Mouse (Mus musculus) stomach, postnatal 0 days (tissue): ENCODE measurements at regions not wholly inside any gene's neighbourhood (a gene's known extent, or its start where the extent isn't known, plus 50 kb on each side); places are given as distances from the start of the nearest gene placed in this dataset.

Experiments
- ATAC-seq: fragments of 200-750 bp; cut with Nextera tagmentation; 2 replicates; pipeline ENCODE4 v1.8.0; 2017; ENCODE audit not compliant: low FRiP score, low TSS enrichment
- DNase-seq: peaks from one replicate; pipeline ENCODE4 v3.0.0-alpha.2; 2016; ENCODE audit warnings: low spot score
- H3K27ac ChIP-seq: fragments of 300-500 bp; sonication (generic); replicated peaks from 2 replicates; pipeline ENCODE4 v1.5.1; 2014; ENCODE audit warnings: mild to moderate bottlenecking, control low read depth
- H3K27me3 ChIP-seq: fragments of 300-500 bp; sonication (generic); 2 replicates; pipeline ENCODE4 v1.6.1; 2014; ENCODE audit warnings: low read length; ENCODE audit not compliant: control insufficient read depth, insufficient read depth
- H3K36me3 ChIP-seq: fragments of 300-500 bp; sonication (generic); 2 replicates; pipeline ENCODE4 v1.6.1; 2014; ENCODE audit warnings: low read length, mixed read lengths; ENCODE audit not compliant: control insufficient read depth, insufficient read depth
- H3K4me1 ChIP-seq: fragments of 300-500 bp; sonication (generic); replicated peaks from 2 replicates; pipeline ENCODE4 v1.6.1; 2014; ENCODE audit warnings: antibody characterized with exemption; ENCODE audit not compliant: control insufficient read depth, insufficient read depth
- H3K4me2 ChIP-seq: fragments of 300-500 bp; sonication (generic); replicated peaks from 2 replicates; pipeline ENCODE4 v1.6.1; 2014; ENCODE audit warnings: low read depth, mild to moderate bottlenecking, control low read depth, moderate library complexity
- H3K4me3 ChIP-seq: fragments of 300-500 bp; sonication (generic); 2 replicates; pipeline ENCODE4 v1.5.1; 2014; ENCODE audit warnings: low read depth, low read length, control low read depth
- H3K9ac ChIP-seq: fragments of 300-500 bp; sonication (generic); 2 replicates; pipeline ENCODE4 v1.6.1; 2014; ENCODE audit warnings: mild to moderate bottlenecking, low read length, control low read depth, mixed read lengths
- H3K9me3 ChIP-seq: fragments of 300-500 bp; sonication (generic); 2 replicates; pipeline ENCODE4 v1.6.1; 2016; ENCODE audit warnings: low read length; ENCODE audit not compliant: control insufficient read depth
- CTCF ChIP-seq: IDR thresholded peaks from 2 replicates; pipeline ENCODE4 v1.5.1; 2016; ENCODE audit warnings: antibody characterized with exemption, low read depth, mild to moderate bottlenecking, moderate library complexity
- EP300 ChIP-seq: optimal IDR thresholded peaks from 2 replicates; pipeline ENCODE3; 2016; ENCODE audit warnings: antibody characterized with exemption
- WGBS: fragments of 180-500 bp; shearing (Covaris S2); extraction: QIAGEN DNeasy Blood & Tissue Kit; methylation state at CpG from one replicate; pipeline ENCODE4 v1.1.7; 2014; 5-methylcytosine and 5-hydroxymethylcytosine counted together

DNA sequence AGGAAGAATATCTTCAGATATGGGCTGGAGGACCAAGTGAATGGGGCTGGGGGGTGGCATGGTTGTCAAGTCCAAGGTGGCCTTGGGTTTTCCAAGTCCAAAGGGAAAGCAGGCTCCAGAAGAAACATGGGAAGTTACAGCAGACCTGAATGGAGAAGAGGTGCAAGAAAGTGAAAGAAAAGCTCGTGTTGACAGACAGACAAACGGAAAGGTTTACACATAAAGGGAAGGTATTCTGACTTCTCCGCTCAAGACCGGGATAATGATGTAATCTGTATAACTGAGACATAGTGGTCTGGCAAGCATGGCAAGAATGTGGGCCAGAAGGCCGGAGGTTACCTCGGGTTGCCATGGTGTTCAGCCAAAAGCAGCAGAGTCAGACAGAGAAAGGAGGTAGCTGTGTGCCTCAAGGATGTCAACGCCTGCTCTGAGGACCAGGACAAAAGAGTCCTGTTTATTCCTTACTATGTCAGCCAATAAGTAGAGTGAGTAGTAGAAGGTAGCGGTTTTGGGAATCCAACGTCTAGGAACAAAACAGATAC lies 50.8 kb upstream of the Elk3 start:
- Histone ChIP-seq H3K27ac (no peak overlapping the region), H3K4me1 (no peaks in the 10 kb centered on the region), H3K27me3 (no peaks in the 10 kb centered on the region), H3K9ac (no peak overlapping the region), H3K36me3 (no peaks in the 10 kb centered on the region), H3K9me3 (no peaks in the 10 kb centered on the region), H3K4me3 (no peak overlapping the region), H3K4me2 (no peak overlapping the region)
- ATAC-seq = no peak
- 56% methylated on average over 9 of the region's 9 CpGs for WGBS
- no peak for TF ChIP-seq CTCF
- no peak for TF ChIP-seq EP300
- no peak for DNase-seq

DNA sequence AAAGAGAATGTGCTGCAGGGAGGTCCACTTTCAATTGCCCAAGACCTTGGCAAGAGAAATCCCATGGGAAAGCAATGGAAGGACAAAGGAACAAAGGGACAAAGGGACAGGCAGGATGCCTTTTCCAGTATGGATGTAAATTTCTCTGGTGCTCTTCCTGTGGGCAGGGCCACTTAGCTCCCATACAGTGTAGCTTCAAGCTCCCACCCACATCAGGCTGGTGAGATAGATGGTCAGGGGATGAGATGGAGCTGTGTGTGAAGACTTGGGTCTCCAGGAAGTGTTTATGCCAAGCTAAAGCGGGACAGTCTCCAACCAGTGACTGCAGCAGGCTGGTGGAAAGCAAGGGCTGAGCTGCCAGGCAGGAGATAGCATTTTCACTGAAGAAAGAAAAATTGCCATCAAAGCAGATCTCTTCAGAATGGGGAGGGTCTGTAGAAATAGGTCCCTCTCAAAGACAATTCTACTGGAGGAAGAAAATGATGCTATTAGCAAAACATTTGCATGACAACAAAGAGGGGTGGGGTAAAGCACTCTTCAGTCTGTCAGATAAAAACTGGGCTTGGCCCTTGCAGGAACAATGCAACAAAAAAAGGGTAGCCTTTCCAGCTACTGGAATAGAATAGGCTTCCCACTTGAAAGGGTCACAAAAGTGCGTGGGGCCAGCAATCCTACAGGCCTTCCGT lies 53.3 kb upstream of the Elk3 start:
- H3K4me1 ChIP-seq = no peaks in the 10 kb centered on the region
- H3K27me3 ChIP-seq = no peaks in the 10 kb centered on the region
- no peak overlapping the region for H3K4me2 ChIP-seq
- H3K27ac ChIP-seq = no peak overlapping the region
- ATAC-seq = no peak
- no peak for TF ChIP-seq EP300
- no peak for TF ChIP-seq CTCF
- H3K36me3 ChIP-seq = no peaks in the 10 kb centered on the region
- no peak overlapping the region for H3K9ac ChIP-seq
- no peak for DNase-seq
- WGBS = 62% methylated on average over 3 of the region's 3 CpGs
- H3K4me3 ChIP-seq = no peak overlapping the region
- no peaks in the 10 kb centered on the region for H3K9me3 ChIP-seq

- no peak for ATAC-seq
These were observed 53.9 kb upstream of the Elk3 start for GRCm38 (mm10) chr10:93364881-93365280.

DNA sequence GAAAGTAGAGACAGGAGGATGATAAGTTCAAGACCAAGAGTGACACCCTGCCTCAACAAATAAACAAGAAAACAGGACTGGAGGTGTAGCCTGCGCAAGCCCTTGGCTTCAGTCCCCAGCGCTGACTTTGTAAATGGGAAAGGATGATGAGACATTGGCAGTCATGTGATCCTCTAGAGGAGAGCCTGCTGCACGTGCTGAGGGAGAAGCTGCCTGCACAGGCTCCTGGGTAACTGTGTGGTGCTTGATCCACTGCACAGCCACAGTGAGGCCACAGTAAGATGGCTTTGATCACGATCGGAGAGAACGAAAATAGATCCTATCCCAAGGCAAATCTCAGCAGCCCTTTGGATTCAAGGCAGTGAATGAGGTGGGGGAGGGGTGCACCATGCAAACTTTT lies 54.4 kb upstream of the Elk3 start:
- no peak overlapping the region for H3K27ac ChIP-seq
- no peaks in the 10 kb centered on the region for H3K36me3 ChIP-seq
- H3K9ac ChIP-seq = no peak overlapping the region
- 68% methylated on average over 6 of the region's 6 CpGs for WGBS
- H3K27me3 ChIP-seq = no peaks in the 10 kb centered on the region
- ATAC-seq (no peak), DNase-seq (no peak)
- TF ChIP-seq CTCF (no peak), EP300 (no peak)
- H3K4me1 ChIP-seq = no peaks in the 10 kb centered on the region
- H3K4me2 ChIP-seq = no peak overlapping the region
- no peak overlapping the region for H3K4me3 ChIP-seq
- no peaks in the 10 kb centered on the region for H3K9me3 ChIP-seq

More at GRCm38 (mm10) chr10:93364881-93365280, 53.9 kb upstream of the Elk3 start:
- DNase-seq = no peak
- no peaks in the 10 kb centered on the region for H3K36me3 ChIP-seq
- no peak overlapping the region for H3K9ac ChIP-seq
- H3K4me1 ChIP-seq = no peaks in the 10 kb centered on the region
- H3K4me3 ChIP-seq = no peak overlapping the region
- no peak for TF ChIP-seq CTCF
- TF ChIP-seq EP300 = no peak
- H3K4me2 ChIP-seq = no peak overlapping the region
- H3K27me3 ChIP-seq = no peaks in the 10 kb centered on the region
- no peak overlapping the region for H3K27ac ChIP-seq
- H3K9me3 ChIP-seq = no peaks in the 10 kb centered on the region
- 69% methylated on average over 7 of the region's 7 CpGs for WGBS

DNA sequence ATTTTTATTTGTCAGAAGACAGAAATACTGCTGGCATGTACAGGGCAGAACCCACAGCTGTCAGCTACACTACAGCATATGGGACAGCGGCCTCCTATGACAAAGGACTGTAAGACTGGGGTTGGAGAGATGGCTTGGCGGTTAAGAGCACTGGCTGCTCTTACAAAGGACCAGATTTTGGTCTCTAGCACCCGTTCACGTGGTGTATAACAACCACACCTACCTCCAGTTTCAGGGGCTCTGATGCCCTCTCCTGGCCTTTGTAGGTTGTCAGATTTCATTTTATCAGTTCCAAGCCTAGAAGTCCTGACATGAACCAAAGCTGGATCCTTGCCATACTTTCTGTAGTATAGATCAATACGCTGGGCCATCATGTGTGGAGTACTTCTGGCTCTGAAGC lies 54.9 kb upstream of the Elk3 start:
- WGBS = 75% methylated on average over 5 of the region's 5 CpGs
- no peaks in the 10 kb centered on the region for H3K36me3 ChIP-seq
- no peak for DNase-seq

GRCm38 (mm10) chr10:93369737-93370136 lies 58.8 kb upstream of the Elk3 start:
- 67% methylated on average over 3 of the region's 3 CpGs for WGBS
- H3K27me3 ChIP-seq = no peaks in the 10 kb centered on the region
- TF ChIP-seq CTCF (no peak), EP300 (no peak)

More for the DNA sequence above, 54.9 kb upstream of the Elk3 start:
- no peaks in the 10 kb centered on the region for H3K9me3 ChIP-seq
- ATAC-seq = no peak
- H3K27me3 ChIP-seq = no peaks in the 10 kb centered on the region
- H3K4me2 ChIP-seq = no peak overlapping the region
- no peak overlapping the region for H3K4me3 ChIP-seq
- H3K9ac ChIP-seq = no peak overlapping the region
- H3K27ac ChIP-seq = no peak overlapping the region
- TF ChIP-seq EP300 = no peak
- TF ChIP-seq CTCF = peak; percentile 32
- no peaks in the 10 kb centered on the region for H3K4me1 ChIP-seq

More at GRCm38 (mm10) chr10:93369737-93370136, 58.8 kb upstream of the Elk3 start:
- no peak for ATAC-seq
- DNase-seq = no peak
- Histone ChIP-seq H3K4me1 (no peaks in the 10 kb centered on the region), H3K9me3 (no peaks in the 10 kb centered on the region), H3K36me3 (no peaks in the 10 kb centered on the region), H3K4me3 (no peak overlapping the region), H3K27ac (no peak overlapping the region), H3K4me2 (no peak overlapping the region), H3K9ac (no peak overlapping the region)
